Mouse (Mus musculus) stomach, embryonic 14.5 days (tissue): ENCODE data around the gene Crebbp. TPM values are rescaled to one million over a fixed set of nuclear protein-coding genes. Genes with fewer than 3 reads are reported as not detected.

Source experiments
- ATAC-seq: fragments of 200-750 bp; cut with Nextera tagmentation; 2 replicates; pipeline ENCODE4 v1.8.0; 2017; ENCODE audit warnings: low read depth, moderate TSS enrichment; ENCODE audit not compliant: insufficient number of reproducible peaks, insufficient read depth, low FRiP score
- H3K27ac ChIP-seq: fragments of 300-500 bp; sonication (generic); 2 replicates; pipeline ENCODE4 v1.5.1; 2014; ENCODE audit warnings: mild to moderate bottlenecking, low read length, moderate library complexity, mixed read lengths
- H3K27me3 ChIP-seq: fragments of 300-500 bp; sonication (generic); 2 replicates; pipeline ENCODE4 v1.6.1; 2014; ENCODE audit warnings: low read length, control low read depth, mixed read lengths; ENCODE audit not compliant: control insufficient read depth, insufficient read depth
- H3K36me3 ChIP-seq: fragments of 300-500 bp; sonication (generic); 2 replicates; pipeline ENCODE4 v1.6.1; 2014; ENCODE audit warnings: mild to moderate bottlenecking, control low read depth, low read length, moderate library complexity, mixed read lengths; ENCODE audit not compliant: control insufficient read depth, insufficient read depth
- H3K4me1 ChIP-seq: fragments of 300-500 bp; sonication (generic); 2 replicates; pipeline ENCODE4 v1.6.1; 2014; ENCODE audit warnings: low read length, control low read depth, mixed read lengths; ENCODE audit not compliant: control insufficient read depth, insufficient read depth
- H3K4me2 ChIP-seq: fragments of 300-500 bp; sonication (generic); replicated peaks from 2 replicates; pipeline ENCODE4 v1.6.1; 2014; ENCODE audit warnings: low read depth, low read length, control low read depth
- H3K4me3 ChIP-seq: fragments of 300-500 bp; sonication (generic); 2 replicates; pipeline ENCODE4 v1.5.1; 2014; ENCODE audit warnings: low read depth, low read length, control low read depth
- H3K9ac ChIP-seq: fragments of 300-500 bp; sonication (generic); replicated peaks from 2 replicates; pipeline ENCODE4 v1.6.1; 2014; ENCODE audit warnings: low read depth, mild to moderate bottlenecking, control low read depth, low read length, moderate library complexity, mixed read lengths
- H3K9me3 ChIP-seq: fragments of 300-500 bp; sonication (generic); 2 replicates; pipeline ENCODE4 v1.6.1; 2016; ENCODE audit warnings: low read depth, low read length, control low read depth; ENCODE audit not compliant: control insufficient read depth
- WGBS: fragments of 180-500 bp; shearing (Covaris S2); extraction: QIAGEN DNeasy Blood & Tissue Kit; methylation state at CpG from one replicate; pipeline ENCODE4 v1.1.7; 2014; 5-methylcytosine and 5-hydroxymethylcytosine counted together
- polyA plus RNA-seq: library from polyadenylated mRNA; unstranded; fragments of >200 nt; fragmentation: Nextera tagmentation; extraction: Ambion mirVana; gene quantifications from 2 replicates; pipeline ENCODE4 v1.2.1, GENCODE M21; 2014

The Crebbp gene
- polyA plus RNA-seq, 1 experiment from 2014 or later: 53.6 TPM

- H3K9ac ChIP-seq: no peak overlapping the region
- no peak overlapping the region for H3K27ac ChIP-seq
- no peaks in the 10 kb centered on the region for H3K4me1 ChIP-seq
- H3K9me3 ChIP-seq: no peaks in the 10 kb centered on the region
- H3K4me3 ChIP-seq: no peak overlapping the region
- H3K36me3 ChIP-seq: peaks cover 42% of the 10 kb centered on the region
- no peak for ATAC-seq
- no peaks in the 10 kb centered on the region for H3K27me3 ChIP-seq
- 95% methylated on average over 1 of the region's 1 CpGs for WGBS
- H3K4me2 ChIP-seq: no peak overlapping the region
Observed at GRCm38 (mm10) chr16:4128894-4129293, 84.9 kb downstream of the Crebbp start.

- H3K9ac ChIP-seq: no peak overlapping the region
- H3K9me3 ChIP-seq: no peaks in the 10 kb centered on the region
- no peak overlapping the region for H3K27ac ChIP-seq
- ATAC-seq: no peak
- no peak overlapping the region for H3K4me2 ChIP-seq
- WGBS: 91% methylated on average over 4 of the region's 4 CpGs
- no peaks in the 10 kb centered on the region for H3K27me3 ChIP-seq
- H3K36me3 ChIP-seq: peaks cover 81% of the 10 kb centered on the region
- no peak overlapping the region for H3K4me3 ChIP-seq
- no peaks in the 10 kb centered on the region for H3K4me1 ChIP-seq
Observed at GRCm38 (mm10) chr16:4117072-4117471, 96.7 kb downstream of the Crebbp start.

GRCm38 (mm10) chr16:4100374-4100773 is 113.4 kb downstream of the Crebbp start:
- H3K4me2 ChIP-seq: no peak overlapping the region
- no peaks in the 10 kb centered on the region for H3K27me3 ChIP-seq
- ATAC-seq: no peak
- no peaks in the 10 kb centered on the region for H3K9me3 ChIP-seq
- H3K27ac ChIP-seq: no peak overlapping the region
- no peaks in the 10 kb centered on the region for H3K4me1 ChIP-seq
- peaks cover 53% of the 10 kb centered on the region for H3K36me3 ChIP-seq
- H3K9ac ChIP-seq: no peak overlapping the region
- no peak overlapping the region for H3K4me3 ChIP-seq
- WGBS: 87% methylated on average over 2 of the region's 2 CpGs

GRCm38 (mm10) chr16:4097521-4097920 is 116.3 kb downstream of the Crebbp start:
- H3K4me3 ChIP-seq: no peak overlapping the region
- no peak overlapping the region for H3K4me2 ChIP-seq
- H3K4me1 ChIP-seq: no peaks in the 10 kb centered on the region
- ATAC-seq: no peak
- H3K9ac ChIP-seq: no peak overlapping the region
- no peaks in the 10 kb centered on the region for H3K27me3 ChIP-seq
- WGBS: 94% methylated on average over 1 of the region's 1 CpGs
- no peak overlapping the region for H3K27ac ChIP-seq
- H3K36me3 ChIP-seq: peaks cover 71% of the 10 kb centered on the region
- H3K9me3 ChIP-seq: no peaks in the 10 kb centered on the region

- Histone ChIP-seq H3K4me2 (no peak overlapping the region), H3K27ac (no peak overlapping the region), H3K4me3 (no peak overlapping the region), H3K9ac (no peak overlapping the region), H3K36me3 (peaks cover 74% of the 10 kb centered on the region), H3K27me3 (no peaks in the 10 kb centered on the region), H3K9me3 (no peaks in the 10 kb centered on the region), H3K4me1 (no peaks in the 10 kb centered on the region)
- ATAC-seq: no peak
Observed at GRCm38 (mm10) chr16:4096898-4097297, 116.9 kb downstream of the Crebbp start.

GRCm38 (mm10) chr16:4096141-4096540 is 117.7 kb downstream of the Crebbp start:
- H3K9ac ChIP-seq: no peak overlapping the region
- no peak overlapping the region for H3K4me2 ChIP-seq
- no peak overlapping the region for H3K27ac ChIP-seq
- no peak overlapping the region for H3K4me3 ChIP-seq
- H3K4me1 ChIP-seq: no peaks in the 10 kb centered on the region
- ATAC-seq: no peak
- peaks cover 76% of the 10 kb centered on the region for H3K36me3 ChIP-seq
- 90% methylated on average over 3 of the region's 3 CpGs for WGBS
- no peaks in the 10 kb centered on the region for H3K9me3 ChIP-seq
- H3K27me3 ChIP-seq: no peaks in the 10 kb centered on the region

- H3K4me1 ChIP-seq: no peaks in the 10 kb centered on the region
- no peak overlapping the region for H3K9ac ChIP-seq
- H3K4me2 ChIP-seq: no peak overlapping the region
- WGBS: 95% methylated on average over 8 of the region's 8 CpGs
- no peaks in the 10 kb centered on the region for H3K9me3 ChIP-seq
- 0 out of 2 replicates have a peak, but pooled peaks have one; percentile 31 for ATAC-seq
- peaks cover 80% of the 10 kb centered on the region for H3K36me3 ChIP-seq
- H3K4me3 ChIP-seq: no peak overlapping the region
- no peak overlapping the region for H3K27ac ChIP-seq
- no peaks in the 10 kb centered on the region for H3K27me3 ChIP-seq
Observed at GRCm38 (mm10) chr16:4087214-4087913, 126.4 kb downstream of the Crebbp start.

GRCm38 (mm10) chr16:4085851-4086387 is 127.9 kb downstream of the Crebbp start:
- H3K36me3 ChIP-seq: peaks cover 72% of the 10 kb centered on the region
- H3K9me3 ChIP-seq: no peaks in the 10 kb centered on the region
- no peaks in the 10 kb centered on the region for H3K4me1 ChIP-seq
- no peaks in the 10 kb centered on the region for H3K27me3 ChIP-seq
- H3K4me2 ChIP-seq: no peak overlapping the region
- WGBS: 93% methylated on average over 9 of the region's 9 CpGs
- H3K27ac ChIP-seq: no peak overlapping the region
- H3K9ac ChIP-seq: no peak overlapping the region
- H3K4me3 ChIP-seq: no peak overlapping the region
- no peak for ATAC-seq

- H3K9me3 ChIP-seq: no peaks in the 10 kb centered on the region
- no peak overlapping the region for H3K27ac ChIP-seq
- H3K36me3 ChIP-seq: peaks cover 63% of the 10 kb centered on the region
- no peaks in the 10 kb centered on the region for H3K4me1 ChIP-seq
- no peak overlapping the region for H3K4me3 ChIP-seq
- H3K4me2 ChIP-seq: no peak overlapping the region
- no peak overlapping the region for H3K9ac ChIP-seq
- no peaks in the 10 kb centered on the region for H3K27me3 ChIP-seq
- 89% methylated on average over 7 of the region's 7 CpGs for WGBS
- no peak for ATAC-seq
Observed at GRCm38 (mm10) chr16:4085051-4085450, 128.7 kb downstream of the Crebbp start.
